Mouse (Mus musculus) myocyte (in vitro differentiated cells): ENCODE results near the gene Kat2b. TPM values are rescaled to one million over a fixed set of nuclear protein-coding genes. Genes with fewer than 3 reads are reported as not detected.

Experiments used
- H3K27me3 ChIP-seq: one replicate; pipeline ENCODE4 v1.6.1; 2011; ENCODE audit not compliant: control insufficient read depth, insufficient read depth, insufficient read length
- H3K36me3 ChIP-seq: one replicate; pipeline ENCODE4 v1.6.1; 2011; ENCODE audit not compliant: control insufficient read depth, insufficient read depth
- H3K4me2 ChIP-seq: one replicate; pipeline ENCODE4 v1.6.1; 2011; ENCODE audit warnings: low read depth, control low read depth
- H3K4me3 ChIP-seq: one replicate; pipeline ENCODE4 v1.5.1; 2011; ENCODE audit warnings: mild to moderate bottlenecking, control low read depth, moderate library complexity
- H3K79me2 ChIP-seq: one replicate; pipeline ENCODE4 v1.6.1; 2011; ENCODE audit not compliant: control insufficient read depth, insufficient read depth
- H3ac ChIP-seq: one replicate; pipeline ENCODE4 v1.6.1; 2011; ENCODE audit not compliant: control insufficient read depth, insufficient read length
- CEBPB ChIP-seq: IDR thresholded peaks from 2 replicates; pipeline ENCODE4 v1.6.1; 2011; ENCODE audit warnings: mild to moderate bottlenecking, moderate library complexity; ENCODE audit not compliant: poor library complexity, insufficient read depth, severe bottlenecking
- E2F4 ChIP-seq: IDR thresholded peaks from one replicate; pipeline ENCODE4 v1.6.1; 2011; ENCODE audit warnings: mild to moderate bottlenecking, control low read depth, moderate library complexity; ENCODE audit not compliant: insufficient read depth
- MAX ChIP-seq: IDR thresholded peaks from one replicate; pipeline ENCODE4 v1.6.1; 2011; ENCODE audit warnings: low read depth, mild to moderate bottlenecking, control low read depth
- MYOD1 ChIP-seq, 3 experiments: IDR thresholded peaks; one replicate each; pipeline ENCODE4 v1.6.1; 2011; ENCODE audit warnings: control low read depth in 2 of 3, low read depth in 2 of 3, mild to moderate bottlenecking in 2 of 3, moderate library complexity in 1 of 3; ENCODE audit not compliant: insufficient read length in 2 of 3, control insufficient read depth in 1 of 3
- MYOG ChIP-seq, 3 experiments: IDR thresholded peaks; one replicate each; pipeline ENCODE4 v1.6.1; 2011; ENCODE audit warnings: control low read depth in 2 of 3, low read depth in 2 of 3, mild to moderate bottlenecking in 2 of 3; ENCODE audit not compliant: insufficient read length in 2 of 3, control insufficient read depth in 1 of 3, insufficient read depth in 1 of 3
- POLR2A ChIP-seq: IDR thresholded peaks from one replicate; pipeline ENCODE4 v1.6.1; 2011; ENCODE audit warnings: low read depth, mild to moderate bottlenecking, control low read depth, moderate library complexity; ENCODE audit not compliant: insufficient read length
- POLR2AphosphoS2 ChIP-seq: IDR thresholded peaks from one replicate; pipeline ENCODE4 v1.6.1; 2011; ENCODE audit warnings: low read depth, control low read depth; ENCODE audit not compliant: insufficient read length
- REST ChIP-seq: IDR thresholded peaks from one replicate; pipeline ENCODE4 v1.6.1; 2011; ENCODE audit warnings: mild to moderate bottlenecking, control low read depth, moderate library complexity; ENCODE audit not compliant: insufficient read depth, insufficient read length
- SRF ChIP-seq: IDR thresholded peaks from one replicate; pipeline ENCODE4 v1.6.1; 2011; ENCODE audit warnings: low read depth; ENCODE audit not compliant: control insufficient read depth, insufficient read length
- TCF12 ChIP-seq: IDR thresholded peaks from one replicate; pipeline ENCODE4 v1.6.1; 2011; ENCODE audit warnings: mild to moderate bottlenecking, control low read depth; ENCODE audit not compliant: poor library complexity, insufficient read depth, severe bottlenecking
- TCF3 ChIP-seq: IDR thresholded peaks from one replicate; pipeline ENCODE4 v1.6.1; 2011; ENCODE audit warnings: low read depth, control low read depth; ENCODE audit not compliant: insufficient read length
- USF1 ChIP-seq: IDR thresholded peaks from one replicate; pipeline ENCODE4 v1.6.1; 2011; ENCODE audit warnings: low read depth, mild to moderate bottlenecking, control low read depth, moderate library complexity
- polyA plus RNA-seq: library from polyadenylated mRNA; unstranded; fragments of >200 nt; fragmentation: generic; extraction: Trizol; gene quantifications from one replicate; pipeline ENCODE4 v1.2.1, GENCODE M21; 2012; ENCODE audit warnings: missing spikeins

Kat2b gene
- polyA plus RNA-seq, 1 experiment = 4.2 TPM

DNA sequence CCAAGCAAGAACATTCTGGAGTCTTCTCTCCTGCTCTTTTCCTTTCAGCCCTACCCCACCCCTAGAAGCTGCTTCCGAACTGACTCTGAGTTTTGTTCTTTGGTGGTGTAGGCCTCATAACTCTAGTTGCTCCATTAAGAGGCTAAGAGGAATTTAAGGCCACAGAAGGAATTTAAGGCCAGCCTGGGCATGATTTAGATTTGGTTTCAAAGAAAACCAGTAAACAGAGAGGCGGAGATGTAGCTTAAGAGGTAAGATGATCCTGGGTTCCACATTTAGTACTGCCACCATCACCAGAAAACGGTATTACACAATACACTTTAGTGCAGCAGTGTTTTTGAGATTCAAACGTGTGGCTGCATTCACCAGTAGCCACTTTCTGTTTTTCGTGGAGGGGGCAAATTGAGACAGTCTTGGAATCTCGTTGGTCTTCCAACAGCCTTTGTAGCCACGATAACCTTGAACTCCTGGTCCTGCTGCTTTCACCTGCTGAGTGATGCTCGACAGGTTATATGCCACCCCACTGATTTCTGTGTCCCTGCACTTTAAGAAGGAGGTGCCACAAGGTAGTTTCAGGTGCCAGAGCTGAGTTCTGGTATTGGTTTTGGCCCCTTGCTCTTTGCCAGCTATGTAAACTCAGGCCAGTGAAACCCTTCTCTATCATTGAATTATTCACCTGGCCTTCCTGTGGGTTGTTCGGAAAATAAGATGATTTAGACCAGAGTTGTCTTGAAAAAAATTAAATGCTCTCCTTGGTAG lies 21.6 kb downstream of the Kat2b start:
- H3K4me2 ChIP-seq = peak overlapping the region; percentile 93
- no peaks in the 10 kb centered on the region for H3K27me3 ChIP-seq
- H3K36me3 ChIP-seq = no peaks in the 10 kb centered on the region
- TF ChIP-seq USF1 (no peak), CEBPB (peak; percentile 44; the same call in 1 of the 2 replicates)
- no peaks in the 10 kb centered on the region for H3K79me2 ChIP-seq
- no peak overlapping the region for H3ac ChIP-seq
- H3K4me3 ChIP-seq = peak overlapping the region; percentile 10

DNA sequence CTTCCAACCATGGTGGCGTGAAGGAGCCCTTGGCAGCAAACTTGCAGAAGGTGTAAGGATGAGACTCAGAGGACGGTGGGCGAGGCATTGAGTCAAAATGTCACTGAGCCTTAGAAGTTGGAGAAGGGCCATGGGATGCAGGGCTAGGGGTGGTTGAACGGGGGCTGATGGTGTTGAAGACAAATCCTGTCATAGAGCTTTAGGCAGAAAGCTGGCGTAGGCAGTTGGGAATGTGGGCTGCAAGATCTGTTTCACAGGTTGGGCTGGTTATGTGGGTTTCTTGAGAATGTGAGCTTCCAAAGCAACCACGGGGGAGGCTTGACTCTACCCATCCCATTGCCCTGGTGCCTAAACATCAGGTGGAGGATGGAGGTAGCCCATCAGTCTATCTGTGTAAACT lies 23.4 kb downstream of the Kat2b start:
- Histone ChIP-seq H3K36me3 (no peaks in the 10 kb centered on the region), H3K79me2 (no peaks in the 10 kb centered on the region), H3K4me3 (no peak overlapping the region), H3ac (no peak overlapping the region), H3K4me2 (no peak overlapping the region), H3K27me3 (no peaks in the 10 kb centered on the region)
- TF ChIP-seq REST (no peak), POLR2AphosphoS2 (no peak), TCF3 (no peak), MYOG (IDR thresholded peaks at IDR 0.05; ENCODE audit: control insufficient read depth in 1 of 3, insufficient read depth in 1 of 3, insufficient read length in 2 of 3, low read depth in 2 of 3) (no peak), POLR2A (no peak), USF1 (no peak), MYOD1 (IDR thresholded peaks at IDR 0.05; ENCODE audit: control insufficient read depth in 1 of 3, insufficient read length in 2 of 3, low read depth in 2 of 3) (no peak), SRF (no peak), CEBPB (no peak), MAX (no peak), TCF12 (no peak), E2F4 (no peak)

GRCm38 (mm10) chr17:53591910-53592309 lies 25.2 kb downstream of the Kat2b start:
- TF ChIP-seq CEBPB (no peak), REST (no peak), SRF (no peak), MAX (no peak), POLR2A (no peak), MYOG (IDR thresholded peaks at IDR 0.05; ENCODE audit: control insufficient read depth in 1 of 3, insufficient read depth in 1 of 3, insufficient read length in 2 of 3, low read depth in 2 of 3) (no peak), MYOD1 (IDR thresholded peaks at IDR 0.05; ENCODE audit: control insufficient read depth in 1 of 3, insufficient read length in 2 of 3, low read depth in 2 of 3) (no peak), TCF3 (no peak), USF1 (no peak), TCF12 (no peak), POLR2AphosphoS2 (no peak), E2F4 (no peak)
- Histone ChIP-seq H3ac (no peak overlapping the region), H3K79me2 (no peaks in the 10 kb centered on the region), H3K36me3 (no peaks in the 10 kb centered on the region), H3K4me3 (no peak overlapping the region), H3K27me3 (no peaks in the 10 kb centered on the region), H3K4me2 (no peak overlapping the region)

DNA sequence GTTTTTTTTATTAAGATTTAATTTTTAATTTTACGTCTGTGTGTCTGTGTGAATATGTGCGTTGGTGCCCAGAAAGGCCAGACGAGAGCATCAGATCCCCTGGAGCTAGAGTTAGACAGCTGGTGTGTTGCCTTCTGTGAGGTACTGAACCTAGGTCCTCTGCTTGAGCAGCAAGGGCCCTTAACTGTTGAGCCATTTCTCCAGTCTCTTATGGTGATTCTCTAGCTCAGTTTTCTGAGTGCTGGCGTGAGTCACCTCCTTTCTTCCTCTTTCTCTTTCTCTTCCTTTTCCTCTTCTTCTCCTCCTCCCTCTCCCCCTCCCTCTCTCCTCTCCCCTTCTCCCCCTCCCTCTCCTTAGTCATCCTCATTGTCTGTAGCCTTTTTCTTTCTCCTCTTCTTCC lies 27.9 kb downstream of the Kat2b start:
- no peaks in the 10 kb centered on the region for H3K27me3 ChIP-seq
- no peak overlapping the region for H3ac ChIP-seq
- H3K36me3 ChIP-seq = no peaks in the 10 kb centered on the region
- no peak for TF ChIP-seq MYOD1 (IDR thresholded peaks at IDR 0.05; ENCODE audit: control insufficient read depth in 1 of 3, insufficient read length in 2 of 3, low read depth in 2 of 3)
- no peak for TF ChIP-seq REST
- TF ChIP-seq POLR2AphosphoS2 = no peak
- no peak for TF ChIP-seq POLR2A
- TF ChIP-seq TCF12 = no peak
- TF ChIP-seq CEBPB = no peak
- TF ChIP-seq E2F4 = no peak
- no peak for TF ChIP-seq MAX
- TF ChIP-seq TCF3 = no peak
- no peak for TF ChIP-seq MYOG (IDR thresholded peaks at IDR 0.05; ENCODE audit: control insufficient read depth in 1 of 3, insufficient read depth in 1 of 3, insufficient read length in 2 of 3, low read depth in 2 of 3)
- TF ChIP-seq SRF = no peak
- no peak overlapping the region for H3K4me3 ChIP-seq
- peak overlapping the region; percentile 59 for H3K4me2 ChIP-seq
- no peaks in the 10 kb centered on the region for H3K79me2 ChIP-seq

DNA sequence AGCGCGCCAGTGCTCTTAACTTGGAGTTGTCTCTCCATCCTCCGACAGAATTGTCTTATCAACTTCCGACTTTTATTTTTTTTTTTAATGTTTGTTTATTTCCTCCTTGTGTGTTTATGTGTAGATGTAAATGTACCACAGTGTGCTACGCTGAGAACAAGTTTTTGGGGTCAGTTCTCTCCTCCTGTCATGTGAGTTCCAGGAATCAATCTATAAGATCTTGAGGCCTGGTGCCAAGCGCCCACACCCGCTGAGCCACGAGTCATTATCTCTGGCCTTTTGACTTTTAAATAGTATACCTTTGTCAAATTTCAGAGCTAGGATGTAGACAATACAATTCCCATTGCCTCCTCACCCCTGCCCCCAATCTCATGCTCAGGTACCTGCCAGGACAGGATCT lies 28.9 kb downstream of the Kat2b start:
- peak overlapping the region; percentile 56 for H3K4me2 ChIP-seq
- H3ac ChIP-seq = no peak overlapping the region
- no peak for TF ChIP-seq POLR2AphosphoS2
- no peak for TF ChIP-seq CEBPB
- no peak for TF ChIP-seq USF1
- no peak for TF ChIP-seq TCF3
- no peak for TF ChIP-seq E2F4
- no peak for TF ChIP-seq MAX
- no peak for TF ChIP-seq REST
- no peaks in the 10 kb centered on the region for H3K27me3 ChIP-seq
- no peaks in the 10 kb centered on the region for H3K79me2 ChIP-seq
- no peaks in the 10 kb centered on the region for H3K36me3 ChIP-seq
- no peak overlapping the region for H3K4me3 ChIP-seq
